Mouse (Mus musculus) CH12.LX (cell line): ENCODE measurements around the gene Ephb3. TPM values are rescaled to one million over a fixed set of nuclear protein-coding genes. Genes with fewer than 3 reads are reported as not detected.

Source experiments
- DNase-seq: peaks from one replicate; pipeline ENCODE4 v3.0.0-alpha.2; 2013; ENCODE audit errors: extremely low read depth
- H3K27ac ChIP-seq: 2 replicates; pipeline ENCODE4 v1.5.1; 2012; ENCODE audit warnings: low read depth, mild to moderate bottlenecking, control low read depth, moderate library complexity; ENCODE audit not compliant: insufficient read depth
- H3K27me3 ChIP-seq: replicated peaks from 2 replicates; pipeline ENCODE3; 2012; ENCODE audit warnings: inconsistent platforms
- H3K36me3 ChIP-seq, 2 experiments: replicated peaks in 1 of 2; 2 replicates each; pipeline versions ENCODE3 to v1.6.1; 2012; ENCODE audit warnings: inconsistent platforms in 1 of 2, low read length in 1 of 2, mild to moderate bottlenecking in 1 of 2, mixed read lengths in 1 of 2, moderate library complexity in 1 of 2; ENCODE audit not compliant: control insufficient read depth in 1 of 2, insufficient read depth in 1 of 2
- H3K4me1 ChIP-seq, 2 experiments: 2 replicates each; pipeline ENCODE4 v1.6.1; 2012; ENCODE audit warnings: inconsistent platforms in 1 of 2, moderate library complexity in 1 of 2; ENCODE audit not compliant: insufficient read depth in 2 of 2, control insufficient read depth in 1 of 2
- H3K4me2 ChIP-seq: 2 replicates; pipeline ENCODE4 v1.6.1; 2012; ENCODE audit warnings: low read depth, mild to moderate bottlenecking, control low read depth; ENCODE audit not compliant: poor library complexity, insufficient read depth, severe bottlenecking
- H3K4me3 ChIP-seq, 3 experiments: fragments of 150-350 bp in 1 of 3; sonication (generic) in 1 of 3; replicated peaks in 1 of 3; 2 replicates each; pipeline versions ENCODE3 to v1.5.1; 2011 to 2012; ENCODE audit warnings: low read depth in 2 of 3, low read length in 2 of 3, mild to moderate bottlenecking in 2 of 3, moderate library complexity in 2 of 3, control low read depth in 1 of 3, improper control_type of control experiment in 1 of 3, inconsistent platforms in 1 of 3, mixed read lengths in 1 of 3; ENCODE audit not compliant: poor library complexity in 1 of 3
- H3K79me2 ChIP-seq: replicated peaks from 2 replicates; pipeline ENCODE4 v1.6.1; 2012; ENCODE audit warnings: mild to moderate bottlenecking, moderate library complexity; ENCODE audit not compliant: control insufficient read depth, poor library complexity, insufficient read depth, severe bottlenecking; ENCODE audit errors: extremely low read depth
- H3K9ac ChIP-seq: 2 replicates; pipeline ENCODE4 v1.6.1; 2012; ENCODE audit warnings: low read depth, mild to moderate bottlenecking, control low read depth, moderate library complexity; ENCODE audit not compliant: insufficient read depth
- H3K9me3 ChIP-seq: replicated peaks from 2 replicates; pipeline ENCODE3; 2012; ENCODE audit warnings: low read length, inconsistent platforms, mixed read lengths
- BHLHE40 ChIP-seq: IDR thresholded peaks from 2 replicates; pipeline ENCODE4 v1.6.1; 2011; ENCODE audit warnings: mild to moderate bottlenecking, low read depth, low read length, improper control_type of control experiment
- CTCF ChIP-seq, 2 experiments: IDR thresholded peaks in 1 of 2; conservative IDR thresholded peaks in 1 of 2; 2 replicates each; pipeline ENCODE4 v1.5.1; 2011 to 2012; ENCODE audit warnings: low read depth in 2 of 2, low read length in 2 of 2, improper control_type of control experiment in 1 of 2, inconsistent platforms in 1 of 2, mild to moderate bottlenecking in 1 of 2, moderate library complexity in 1 of 2
- E2F4 ChIP-seq: IDR thresholded peaks from 2 replicates; pipeline ENCODE4 v1.6.1; 2011; ENCODE audit warnings: low read depth, low read length, improper control_type of control experiment; ENCODE audit not compliant: insufficient replicate concordance
- GABPA ChIP-seq: IDR thresholded peaks from 2 replicates; pipeline ENCODE4 v1.6.1; 2012; ENCODE audit warnings: low read depth, low read length, improper control_type of control experiment, inconsistent platforms; ENCODE audit not compliant: insufficient replicate concordance
- HCFC1 ChIP-seq: IDR thresholded peaks from 2 replicates; pipeline ENCODE4 v1.6.1; 2012; ENCODE audit warnings: low read depth, mild to moderate bottlenecking, inconsistent platforms, low read length, improper control_type of control experiment
- IRF4 ChIP-seq: IDR thresholded peaks from 2 replicates; pipeline ENCODE4 v1.6.1; 2014; ENCODE audit warnings: low read depth, mild to moderate bottlenecking, inconsistent platforms, low read length, improper control_type of control experiment
- JUN ChIP-seq: IDR thresholded peaks from 2 replicates; pipeline ENCODE4 v1.6.1; 2011; ENCODE audit warnings: low read depth, mild to moderate bottlenecking, low read length, improper control_type of control experiment, moderate library complexity; ENCODE audit not compliant: insufficient read depth
- KAT2A ChIP-seq: IDR thresholded peaks from 2 replicates; pipeline ENCODE4 v1.6.1; 2012; ENCODE audit warnings: low read length, improper control_type of control experiment, inconsistent platforms; ENCODE audit not compliant: insufficient replicate concordance
- MAFK ChIP-seq: IDR thresholded peaks from 2 replicates; pipeline ENCODE4 v1.6.1; 2011; ENCODE audit warnings: low read length, improper control_type of control experiment; ENCODE audit not compliant: insufficient replicate concordance
- MAZ ChIP-seq: IDR thresholded peaks from 2 replicates; pipeline ENCODE4 v1.6.1; 2012; ENCODE audit warnings: low read depth, mild to moderate bottlenecking, inconsistent platforms, low read length, improper control_type of control experiment, moderate library complexity
- MXI1 ChIP-seq: IDR thresholded peaks from 2 replicates; pipeline ENCODE4 v1.6.1; 2011; ENCODE audit warnings: mild to moderate bottlenecking, low read depth, low read length, improper control_type of control experiment
- MYC ChIP-seq: IDR thresholded peaks from 2 replicates; pipeline ENCODE4 v1.6.1; 2011; ENCODE audit warnings: low read depth, mild to moderate bottlenecking, improper control_type of control experiment, low read length
- NELFE ChIP-seq: IDR thresholded peaks from 2 replicates; pipeline ENCODE4 v1.6.1; 2011; ENCODE audit warnings: low read depth, low read length, improper control_type of control experiment
- PAX5 ChIP-seq: IDR thresholded peaks from 2 replicates; pipeline ENCODE4 v1.6.1; 2012; ENCODE audit warnings: low read length, inconsistent platforms, mixed read lengths
- RAD21 ChIP-seq: IDR thresholded peaks from 2 replicates; pipeline ENCODE4 v1.6.1; 2011; ENCODE audit warnings: low read depth, mild to moderate bottlenecking, low read length, improper control_type of control experiment, moderate library complexity
- RCOR1 ChIP-seq: conservative IDR thresholded peaks from 2 replicates; pipeline ENCODE4 v1.6.1; 2012; ENCODE audit warnings: low read depth, mild to moderate bottlenecking, inconsistent platforms, low read length, improper control_type of control experiment
- SMC3 ChIP-seq: IDR thresholded peaks from 2 replicates; pipeline ENCODE4 v1.6.1; 2011; ENCODE audit warnings: low read depth, low read length, improper control_type of control experiment
- TBP ChIP-seq: conservative IDR thresholded peaks from 2 replicates; pipeline ENCODE4 v1.6.1; 2011; ENCODE audit warnings: low read depth, low read length, improper control_type of control experiment
- TCF12 ChIP-seq: IDR thresholded peaks from 2 replicates; pipeline ENCODE4 v1.6.1; 2014; ENCODE audit warnings: low read depth, mild to moderate bottlenecking, inconsistent platforms, low read length, improper control_type of control experiment
- USF1 ChIP-seq: IDR thresholded peaks from 2 replicates; pipeline ENCODE4 v1.6.1; 2014; ENCODE audit warnings: low read depth, mild to moderate bottlenecking, inconsistent platforms, low read length, improper control_type of control experiment
- USF2 ChIP-seq: conservative IDR thresholded peaks from 2 replicates; pipeline ENCODE4 v1.6.1; 2011; ENCODE audit warnings: low read depth, low read length, improper control_type of control experiment
- ZKSCAN1 ChIP-seq: IDR thresholded peaks from 2 replicates; pipeline ENCODE4 v1.6.1; 2012; ENCODE audit warnings: low read depth, inconsistent platforms, low read length, improper control_type of control experiment, borderline replicate concordance
- dilution Hi-C: fragments of 300-500 bp; cut with MboI; formaldehyde crosslinking; loops from 2 replicates; pipeline ENCODE4 v1.14.3; 2020; ENCODE audit warnings: low sequenced_read_pairs; ENCODE audit not compliant: extremely low pct_unique_long_range_greater_than_20kb, extremely low pct_ligation_motif_present
- in situ Hi-C: fragments of 300-500 bp; cut with MboI; formaldehyde crosslinking; loops from 3 replicates; pipeline ENCODE4 v1.14.3; 2019; ENCODE audit warnings: low sequenced_read_pairs, low pct_ligation_motif_present, low pct_unique_long_range_greater_than_20kb, mixed read lengths
- polyA plus RNA-seq: library from polyadenylated mRNA; unstranded; fragments of >175 nt; gene quantifications from 2 replicates; pipeline ENCODE4 v1.2.1, GENCODE M21; 2012; ENCODE audit warnings: low read depth; ENCODE audit not compliant: insufficient read length
- total RNA-seq, 2 experiments: library from RNA; depleted of rRNA; stranded (reverse); fragments of 300-350 nt in 1 of 2; fragments of >200 nt in 1 of 2; gene quantifications; 2 replicates each; pipeline ENCODE4 v1.2.3; 2012 to 2014

Gene Ephb3
- total and polyA plus RNA-seq, 3 experiments: not detected

DNA sequence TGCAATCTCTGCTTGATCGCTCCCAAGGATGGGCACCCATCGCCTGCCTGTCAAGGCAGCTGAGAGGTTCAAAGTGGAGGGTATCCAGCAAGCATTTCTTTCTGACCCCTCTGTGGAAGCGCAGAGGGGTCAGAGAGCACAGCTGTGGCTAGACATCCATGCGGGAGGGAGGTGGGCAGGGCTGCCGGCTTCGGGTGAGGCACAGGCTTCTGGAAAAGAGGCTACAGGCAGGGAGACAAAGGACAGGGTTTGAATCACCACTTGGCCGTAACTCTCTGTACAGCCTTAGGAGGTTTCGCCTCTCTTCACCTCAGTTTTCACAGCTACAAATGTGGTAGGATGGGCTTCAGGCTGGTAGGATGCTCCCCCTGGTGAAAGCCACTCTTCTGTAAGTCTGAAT, 38.4 kb downstream of the Ephb3 start:
- TF ChIP-seq ZKSCAN1: no peak
- TF ChIP-seq CTCF (conservative IDR thresholded peaks at IDR 0.05 in 1 of 2, IDR thresholded peaks at IDR 0.05 in 1 of 2; ENCODE audit: low read depth in 2 of 2, low read length in 2 of 2): no peak
- H3K36me3 ChIP-seq: no peaks in the 10 kb centered on the region
- H3K4me1 ChIP-seq: peaks cover 5 to 14% of the 10 kb centered on the region in 2 experiments; a peak in 3 of 4 replicates
- no peak overlapping the region for H3K27ac ChIP-seq
- H3K79me2 ChIP-seq: no peaks in the 10 kb centered on the region
- H3K27me3 ChIP-seq: peaks cover 6% of the 10 kb centered on the region
- dilution Hi-C loops (no loop called here), in situ Hi-C loops (no loop called here)
- DNase-seq: no peak
- H3K9me3 ChIP-seq: no peaks in the 10 kb centered on the region
- no peak overlapping the region for H3K4me3 ChIP-seq
- no peak overlapping the region for H3K4me2 ChIP-seq
- H3K9ac ChIP-seq: no peak overlapping the region

DNA sequence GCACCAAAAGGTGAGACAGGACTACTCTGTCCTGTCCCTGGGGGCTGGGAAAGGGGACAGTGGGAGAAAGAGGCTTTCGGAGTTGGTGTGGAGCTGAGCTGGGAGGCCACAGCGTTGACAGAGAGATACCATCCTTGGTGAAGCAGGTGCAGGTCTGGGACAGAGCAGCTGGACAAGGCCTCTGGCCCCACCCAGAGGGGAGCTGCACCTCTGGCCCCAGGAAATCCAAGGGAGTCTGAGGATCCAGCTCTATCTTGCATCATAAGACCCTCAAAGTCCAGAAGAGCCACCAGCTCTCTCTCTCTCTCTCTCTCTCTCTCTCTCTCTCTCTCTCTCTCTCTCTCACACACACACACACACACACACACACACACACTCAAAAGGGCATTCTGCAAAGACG, 40.2 kb downstream of the Ephb3 start:
- H3K27me3 ChIP-seq: peaks cover 6% of the 10 kb centered on the region
- no peak overlapping the region for H3K27ac ChIP-seq
- no peaks in the 10 kb centered on the region for H3K79me2 ChIP-seq
- H3K4me1 ChIP-seq: peaks cover 5 to 14% of the 10 kb centered on the region in 2 experiments; a peak in 3 of 4 replicates
- no peak for DNase-seq
- no peak overlapping the region for H3K4me2 ChIP-seq
- no peak for TF ChIP-seq MYC
- no peak for TF ChIP-seq KAT2A
- no peak for TF ChIP-seq MXI1
- no peak for TF ChIP-seq RAD21
- TF ChIP-seq MAZ: no peak
- TF ChIP-seq BHLHE40: no peak
- TF ChIP-seq TBP: no peak
- TF ChIP-seq GABPA: no peak
- no peak for TF ChIP-seq RCOR1
- no peak for TF ChIP-seq E2F4
- no peak for TF ChIP-seq USF1
- no peak for TF ChIP-seq MAFK
- no peak overlapping the region for H3K9ac ChIP-seq
- H3K36me3 ChIP-seq: no peaks in the 10 kb centered on the region
- no peak overlapping the region for H3K4me3 ChIP-seq
- dilution Hi-C loops: no loop called here
- in situ Hi-C loops: no loop called here
- no peaks in the 10 kb centered on the region for H3K9me3 ChIP-seq

DNA sequence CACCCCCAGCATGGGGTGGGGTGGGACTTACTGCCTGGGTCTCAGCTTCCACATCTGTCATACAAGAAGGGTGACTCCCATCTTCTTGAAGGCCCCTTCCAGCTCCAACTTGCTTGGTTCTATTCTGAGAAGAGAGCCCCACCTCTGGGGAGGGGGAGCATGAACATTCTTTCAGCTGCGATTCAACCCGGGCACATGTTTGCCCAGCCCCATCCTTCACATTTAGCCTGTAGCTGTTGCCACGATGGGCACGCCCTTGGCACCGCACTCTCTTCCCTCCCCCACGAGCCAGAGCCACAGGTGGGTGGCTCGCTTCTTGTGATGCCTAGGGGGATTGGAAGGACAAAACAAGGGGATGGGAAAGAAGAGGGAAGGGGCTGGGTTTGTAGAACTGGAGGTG, 40.8 kb downstream of the Ephb3 start:
- in situ Hi-C loops: no loop called here
- peaks cover 5 to 14% of the 10 kb centered on the region in 2 experiments; a peak in 3 of 4 replicates for H3K4me1 ChIP-seq
- H3K4me3 ChIP-seq: no peak overlapping the region
- no peak overlapping the region for H3K4me2 ChIP-seq
- dilution Hi-C loops: no loop called here
- H3K36me3 ChIP-seq: no peaks in the 10 kb centered on the region
- TF ChIP-seq MYC (no peak), HCFC1 (no peak), RCOR1 (no peak), SMC3 (no peak), NELFE (no peak), BHLHE40 (no peak), TCF12 (no peak), IRF4 (no peak), JUN (no peak), USF2 (no peak), MXI1 (no peak), PAX5 (no peak), KAT2A (no peak), GABPA (no peak)
- TF ChIP-seq, all 38 proteins: peak for 0
- DNase-seq: no peak
- Histone ChIP-seq H3K9ac (no peak overlapping the region), H3K79me2 (no peaks in the 10 kb centered on the region), H3K27ac (no peak overlapping the region), H3K27me3 (peaks cover 6% of the 10 kb centered on the region), H3K9me3 (no peaks in the 10 kb centered on the region)
